9 mouse cellular contexts compared by ENCODE assay signal in genomic region chr4:139602357-139603244, GRCm38 (mm10). TPM values are rescaled to one million over a fixed set of nuclear protein-coding genes. Genes with fewer than 3 reads are reported as not detected.
DNase-seq lines count a peak whose midpoint lies in the region; ATAC-seq and TF ChIP-seq lines count a peak whose summit lies in the region.
"Had no signal": no experiment of that assay in that cellular context is flagged by ENCODE, and none has a peak within 500 bp of the region (broad histone marks: within the 10 kb centered on the region; RNA-seq: fewer than 3 reads in every experiment).

Gm21969 (plus strand) TSS chr4:139603186.

- DNase-seq in adrenal gland, adult 18-20 months (ENCODE audit: low spot score in 2 of 2): peak; percentile 54 to 67
- DNase-seq in adrenal gland, postnatal 4 days (ENCODE audit: low spot score in 2 of 2): no peak
- no peak for DNase-seq in testis, postnatal 14 days (ENCODE audit: low spot score)
- no peak for DNase-seq in embryonic facial prominence, embryonic 14.5 days (ENCODE audit: low spot score)
- DNase-seq in liver, postnatal 0 days: peak; percentile 77

- H3K27me3 ChIP-seq in testis, adult 2 months (ENCODE audit: control insufficient read depth, insufficient read depth, low read length): no peaks in the 10 kb centered on the region
- H3K27me3 ChIP-seq in embryonic facial prominence, embryonic 14.5 days (replicated peaks; ENCODE audit: control insufficient read depth, insufficient read depth, low read length): no peaks in the 10 kb centered on the region
- H3K27me3 ChIP-seq in intestine, embryonic 15.5 days (replicated peaks): no peaks in the 10 kb centered on the region
- H3K27me3 ChIP-seq in liver, postnatal 0 days (ENCODE audit: insufficient read depth, low read length): no peaks in the 10 kb centered on the region
- no peaks in the 10 kb centered on the region for H3K27me3 ChIP-seq in small intestine, adult 2 months (ENCODE audit: control insufficient read depth, insufficient read depth, low read length)

- peak; percentile 94; the same call in 1 of the 2 replicates for TF ChIP-seq CTCF in testis, adult 2 months (IDR thresholded peaks at IDR 0.05; ENCODE audit: control insufficient read depth, insufficient read depth, insufficient replicate concordance, low read depth, low read length)
- TF ChIP-seq CTCF in liver, postnatal 0 days (IDR thresholded peaks at IDR 0.05; ENCODE audit: low read depth): peak; percentile 94
- TF ChIP-seq CTCF in small intestine, adult 2 months (IDR thresholded peaks at IDR 0.05; ENCODE audit: extremely low read depth, insufficient read length, insufficient replicate concordance, low read depth, low read length): peak; percentile 85; the same call in 1 of the 2 replicates

- H3K9ac ChIP-seq in embryonic facial prominence, embryonic 14.5 days (ENCODE audit: low read depth, low read length): 0 out of 2 replicates have a peak within 1 kb of the TSS, but pooled peaks have one; percentile 35
- peak within 1 kb of the TSS; percentile 26 for H3K9ac ChIP-seq in intestine, embryonic 15.5 days
- no peak within 1 kb of the TSS; the same call in 1 of the 2 replicates for H3K9ac ChIP-seq in liver, postnatal 0 days (replicated peaks)

- 57% methylated on average over 14 of the region's 14 CpGs for WGBS in embryonic facial prominence, embryonic 14.5 days
- WGBS in intestine, embryonic 15.5 days: 57% methylated on average over 14 of the region's 14 CpGs
- WGBS in liver, postnatal 0 days (ENCODE audit: insufficient replicate concordance): 38% methylated on average over 14 of the region's 14 CpGs
- 62% methylated on average over 14 of the region's 14 CpGs for WGBS in small intestine, adult 2 months

- peaks cover 9% of the 10 kb centered on the region for H3K4me1 ChIP-seq in testis, adult 2 months (ENCODE audit: control insufficient read depth, insufficient read depth, low read length)
- peaks cover 35% of the 10 kb centered on the region for H3K4me1 ChIP-seq in embryonic facial prominence, embryonic 14.5 days (ENCODE audit: control insufficient read depth, insufficient read depth, low read length)
- peaks cover 47% of the 10 kb centered on the region for H3K4me1 ChIP-seq in intestine, embryonic 15.5 days (replicated peaks)
- peaks cover 35% of the 10 kb centered on the region for H3K4me1 ChIP-seq in liver, postnatal 0 days (ENCODE audit: insufficient read depth)
- peaks cover 23% of the 10 kb centered on the region for H3K4me1 ChIP-seq in small intestine, adult 2 months (ENCODE audit: control insufficient read depth, insufficient read depth, insufficient read length, low read length)

- H3K9me3 ChIP-seq in embryonic facial prominence, embryonic 14.5 days (ENCODE audit: control insufficient read depth, low read length): no peaks in the 10 kb centered on the region
- H3K9me3 ChIP-seq in intestine, embryonic 15.5 days: no peaks in the 10 kb centered on the region
- H3K9me3 ChIP-seq in liver, postnatal 0 days (ENCODE audit: low read length): no peaks in the 10 kb centered on the region

- no peak for TF ChIP-seq EP300 in liver, postnatal 0 days (IDR thresholded peaks at IDR 0.05; ENCODE audit: low read depth)

- no peak for TF ChIP-seq POLR2A in testis, adult 2 months (IDR thresholded peaks at IDR 0.05; ENCODE audit: control insufficient read depth, low read depth, low read length)
- TF ChIP-seq POLR2A in small intestine, adult 2 months (IDR thresholded peaks at IDR 0.05; ENCODE audit: low read depth, low read length): no peak

- ATAC-seq in embryonic facial prominence, embryonic 14.5 days (ENCODE audit: low read depth): no peak
- ATAC-seq in intestine, embryonic 15.5 days: no peak
- peak; percentile 40; the same call in 1 of the 2 replicates for ATAC-seq in liver, postnatal 0 days

- no peaks in the 10 kb centered on the region for H3K36me3 ChIP-seq in testis, adult 2 months (ENCODE audit: control insufficient read depth, insufficient read depth, low read length)
- peaks cover 30% of the 10 kb centered on the region; the same call in 1 of the 2 replicates for H3K36me3 ChIP-seq in embryonic facial prominence, embryonic 14.5 days (ENCODE audit: control insufficient read depth, insufficient read depth, low read length)
- 0 out of 2 replicates have a peak, but pooled peaks cover 7% of the 10 kb centered on the region for H3K36me3 ChIP-seq in intestine, embryonic 15.5 days
- peaks cover 11% of the 10 kb centered on the region; the same call in 1 of the 2 replicates for H3K36me3 ChIP-seq in liver, postnatal 0 days (replicated peaks; ENCODE audit: insufficient read depth, low read length)
- peaks cover 6% of the 10 kb centered on the region; the same call in 1 of the 2 replicates for H3K36me3 ChIP-seq in small intestine, adult 2 months (ENCODE audit: control insufficient read depth, insufficient read depth, low read length)

- no peak within 1 kb of the TSS for H3K4me3 ChIP-seq in testis, adult 2 months (ENCODE audit: control insufficient read depth, low read depth, low read length)
- no peak within 1 kb of the TSS for H3K4me3 ChIP-seq in embryonic facial prominence, embryonic 14.5 days (ENCODE audit: low read depth, low read length)
- H3K4me3 ChIP-seq in intestine, embryonic 15.5 days (replicated peaks): no peak within 1 kb of the TSS; the same call in 1 of the 2 replicates
- H3K4me3 ChIP-seq in liver, postnatal 0 days (ENCODE audit: low read depth, low read length): no peak within 1 kb of the TSS
- no peak within 1 kb of the TSS for H3K4me3 ChIP-seq in small intestine, adult 2 months (ENCODE audit: low read depth, low read length)

- no peak within 1 kb of the TSS for H3K4me2 ChIP-seq in embryonic facial prominence, embryonic 14.5 days (ENCODE audit: low read depth, low read length)
- H3K4me2 ChIP-seq in intestine, embryonic 15.5 days (replicated peaks): peak within 1 kb of the TSS; percentile 31; the same call in 1 of the 2 replicates
- H3K4me2 ChIP-seq in liver, postnatal 0 days (ENCODE audit: low read depth, low read length): no peak within 1 kb of the TSS

- no peak within 1 kb of the TSS for H3K27ac ChIP-seq in testis, adult 2 months (ENCODE audit: control insufficient read depth, insufficient read depth, low read depth, low read length)
- H3K27ac ChIP-seq in embryonic facial prominence, embryonic 14.5 days (replicated peaks; ENCODE audit: low read depth, low read length): peak within 1 kb of the TSS; percentile 45
- peak within 1 kb of the TSS; percentile 84 for H3K27ac ChIP-seq in intestine, embryonic 15.5 days
- peak within 1 kb of the TSS; percentile 29; the same call in 1 of the 2 replicates for H3K27ac ChIP-seq in liver, postnatal 0 days (ENCODE audit: low read depth)
- H3K27ac ChIP-seq in small intestine, adult 2 months (ENCODE audit: insufficient read depth, low read depth, low read length): peak within 1 kb of the TSS; percentile 68

RNA-seq across cellular contexts. Expression of gene Gm21969, which starts in this region (rescaled TPM):
- total RNA-seq in adrenal gland, adult 18-20 months (2021): not detected
- not detected for total RNA-seq in adrenal gland, postnatal 4 days (2021)
- not detected in 2 replicates for polyA plus RNA-seq in testis, adult 2 months (2012; rRNA removed)
- polyA plus RNA-seq in embryonic facial prominence, embryonic 14.5 days (2014; fragmentation: Nextera tagmentation; extraction: Ambion mirVana): not detected in 2 replicates
- not detected in 2 replicates for polyA plus RNA-seq in intestine, embryonic 15.5 days (2015; fragmentation: Nextera tagmentation; extraction: Ambion mirVana)
- polyA plus RNA-seq in liver, postnatal 0 days (2015; fragmentation: Nextera tagmentation; extraction: Ambion mirVana): 0.04 TPM in 1 of 2 replicates, not detected in the other
- polyA plus RNA-seq in small intestine, adult 2 months (2012; rRNA removed): not detected in 2 replicates
- total RNA-seq: left cerebral cortex, adult 8-10 months had no signal

Comparison
In these comparisons a context has a peak if more than half of its experiments do, and no peak if none do; other contexts are left out.
1. Peak in DNase-seq in adrenal gland, adult 18-20 months; RNA of the gene not detected or under 1 TPM.
2. Peak in DNase-seq, ATAC-seq and H3K27ac ChIP-seq in liver, postnatal 0 days; RNA of the gene not detected or under 1 TPM.